Mouse (Mus musculus): Measurements from ENCODE around the gene Cpsf4l. TPM values are rescaled to one million over a fixed set of nuclear protein-coding genes. Genes with fewer than 3 reads are reported as not detected.
"Not testable (repeated sequence)": the region's sequence is repeated elsewhere in the genome, so short reads cannot be mapped to it uniquely, and the experiment has no call there.

Cpsf4l gene
- total RNA-seq, 2 experiments from 2014 or later: not detected

DNA sequence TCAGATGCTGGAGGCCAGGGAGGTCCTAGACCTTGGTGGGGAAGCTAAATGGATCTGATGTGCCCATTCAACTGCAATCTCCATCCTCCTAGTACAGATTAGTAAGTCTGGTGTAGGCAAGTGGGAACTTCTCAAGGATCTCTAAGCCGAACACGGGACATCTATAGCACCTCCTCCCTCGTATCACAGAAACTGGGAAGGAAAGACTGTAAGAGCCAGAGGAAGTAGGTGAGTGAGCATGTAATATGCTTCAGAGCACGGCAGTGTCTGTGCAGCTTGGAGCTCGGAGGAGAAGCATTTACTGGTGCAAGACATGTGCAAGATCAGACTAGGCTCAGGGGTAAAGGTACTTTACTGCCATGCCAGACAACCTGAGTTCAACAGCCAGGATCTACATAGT is 41.0 kb downstream of the Cpsf4l start:
- H3K27ac ChIP-seq: no peak overlapping the region
- no peak for TF ChIP-seq CTCF (IDR thresholded peaks at IDR 0.05)
- H3K4me3 ChIP-seq: no peak overlapping the region
- DNase-seq: no peak
- intact Hi-C loops (cut with DNase I): no loop called here

DNA sequence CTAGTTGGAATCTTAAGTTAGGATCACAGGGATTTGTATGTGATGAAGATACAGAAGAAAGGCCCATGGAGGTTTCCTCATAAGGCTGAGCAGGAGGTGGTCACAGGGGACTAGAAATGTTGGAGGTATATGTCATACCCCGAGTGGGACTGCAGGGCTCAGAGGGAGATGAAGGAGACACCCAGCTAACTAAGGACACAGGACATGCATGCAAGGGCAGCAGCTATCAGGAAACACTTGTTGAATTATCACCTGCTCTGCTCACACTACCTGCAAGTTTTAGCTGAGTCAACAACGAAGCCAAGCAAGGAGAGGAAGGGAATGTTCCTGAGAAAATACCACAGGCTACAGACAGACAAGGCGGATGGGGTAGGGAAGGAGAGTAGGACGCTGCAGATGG is 42.1 kb downstream of the Cpsf4l start:
- no peak for DNase-seq
- Histone ChIP-seq H3K4me3 (no peak overlapping the region), H3K27ac (peak overlapping the region; percentile 57)
- TF ChIP-seq CTCF (IDR thresholded peaks at IDR 0.05): no peak
- intact Hi-C loops (cut with DNase I): no loop called here

DNA sequence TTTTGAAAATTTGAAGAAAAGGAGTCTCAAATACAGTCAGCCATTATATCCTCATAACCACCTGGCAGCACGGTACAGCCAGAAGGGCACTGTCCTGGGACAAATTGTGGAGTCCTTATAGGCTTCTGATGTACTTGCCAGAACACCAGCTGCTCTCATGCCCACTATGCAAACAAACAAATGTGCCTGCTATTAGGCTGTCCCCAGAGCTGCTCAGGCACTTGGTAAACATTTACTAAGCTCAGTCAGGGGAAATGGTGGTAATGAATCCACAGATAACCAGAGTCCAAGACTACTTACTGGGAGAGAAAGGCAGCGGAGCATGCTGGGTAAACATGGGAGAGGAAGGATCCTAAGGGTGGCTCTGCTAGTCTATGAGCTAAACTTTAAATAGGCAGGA is 42.7 kb downstream of the Cpsf4l start:
- intact Hi-C loops (cut with DNase I): no loop called here
- no peak for TF ChIP-seq CTCF (IDR thresholded peaks at IDR 0.05)
- Histone ChIP-seq H3K4me3 (no peak overlapping the region), H3K27ac (peak overlapping the region; percentile 57)
- no peak for DNase-seq

DNA sequence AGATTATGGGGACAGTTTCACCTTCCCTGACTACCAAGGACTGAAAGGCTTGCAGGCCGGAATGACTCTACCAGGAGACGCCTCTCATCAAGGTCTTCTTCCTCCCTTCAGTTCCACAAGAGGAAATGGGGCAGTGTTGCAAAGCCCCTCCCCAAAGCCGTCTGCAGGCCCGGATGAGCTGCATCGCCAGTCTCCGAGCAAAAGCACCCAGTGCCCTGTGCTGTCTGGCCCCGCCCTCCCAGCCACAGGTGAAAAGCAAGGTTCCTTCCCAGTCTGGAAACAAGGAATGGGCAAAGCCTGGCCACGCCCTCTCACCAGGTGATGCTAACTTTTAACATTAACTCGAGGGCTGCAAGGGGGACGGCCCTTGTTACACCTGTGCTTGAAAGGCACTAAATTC is 43.2 kb downstream of the Cpsf4l start:
- H3K27ac ChIP-seq: peak overlapping the region; percentile 57; the same call in 1 of the 2 replicates
- H3K4me3 ChIP-seq: no peak overlapping the region
- TF ChIP-seq CTCF (IDR thresholded peaks at IDR 0.05): no peak
- intact Hi-C loops (cut with DNase I): no loop called here
- DNase-seq: no peak

DNA sequence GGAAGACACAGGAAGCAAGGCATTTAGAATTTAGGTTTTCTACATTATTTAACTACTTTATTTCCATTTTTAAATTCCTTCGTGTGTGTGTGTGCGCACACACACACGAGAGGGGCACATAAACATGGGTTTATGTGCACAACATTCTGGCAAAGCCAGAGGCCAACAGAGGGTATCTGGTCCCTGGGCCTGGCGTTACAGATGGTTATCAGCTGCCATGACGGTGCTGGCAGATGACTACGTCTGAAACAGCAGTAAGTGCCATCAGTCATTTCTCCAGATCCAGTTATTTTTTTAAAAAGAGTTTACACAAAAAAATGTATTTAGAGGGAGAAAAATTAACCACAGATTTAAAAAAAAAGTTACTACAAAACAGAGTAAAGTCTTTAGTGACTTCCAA is 43.6 kb downstream of the Cpsf4l start:
- no peak for DNase-seq
- TF ChIP-seq CTCF (IDR thresholded peaks at IDR 0.05): no peak
- intact Hi-C loops (cut with DNase I): no loop called here
- Histone ChIP-seq H3K4me3 (no peak overlapping the region), H3K27ac (no peak overlapping the region)

DNA sequence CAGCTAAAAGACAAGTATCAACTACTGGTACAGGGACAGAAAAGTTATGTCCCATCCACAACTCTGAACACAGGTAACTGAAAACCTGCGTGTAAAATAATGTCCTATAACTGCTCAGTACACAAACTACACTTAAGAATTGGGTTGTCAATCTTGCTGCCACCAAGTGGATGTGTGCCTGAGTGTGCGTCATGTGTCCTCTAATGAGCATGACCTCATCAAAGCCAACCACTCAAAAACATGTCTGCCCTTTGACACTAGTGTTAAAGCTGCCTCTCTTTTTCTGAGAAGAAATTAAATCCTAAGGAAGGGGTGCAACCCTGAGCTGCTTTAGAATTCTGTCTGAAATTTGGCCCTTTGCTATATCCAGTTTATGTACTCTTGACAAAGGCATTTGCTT is 45.5 kb downstream of the Cpsf4l start:
- 0 out of 2 replicates have a peak overlapping the region, but pooled peaks have one; percentile 8 for H3K27ac ChIP-seq
- intact Hi-C loops (cut with DNase I): no loop called here
- no peak for TF ChIP-seq CTCF (IDR thresholded peaks at IDR 0.05)
- H3K4me3 ChIP-seq: no peak overlapping the region
- DNase-seq: no peak

DNA sequence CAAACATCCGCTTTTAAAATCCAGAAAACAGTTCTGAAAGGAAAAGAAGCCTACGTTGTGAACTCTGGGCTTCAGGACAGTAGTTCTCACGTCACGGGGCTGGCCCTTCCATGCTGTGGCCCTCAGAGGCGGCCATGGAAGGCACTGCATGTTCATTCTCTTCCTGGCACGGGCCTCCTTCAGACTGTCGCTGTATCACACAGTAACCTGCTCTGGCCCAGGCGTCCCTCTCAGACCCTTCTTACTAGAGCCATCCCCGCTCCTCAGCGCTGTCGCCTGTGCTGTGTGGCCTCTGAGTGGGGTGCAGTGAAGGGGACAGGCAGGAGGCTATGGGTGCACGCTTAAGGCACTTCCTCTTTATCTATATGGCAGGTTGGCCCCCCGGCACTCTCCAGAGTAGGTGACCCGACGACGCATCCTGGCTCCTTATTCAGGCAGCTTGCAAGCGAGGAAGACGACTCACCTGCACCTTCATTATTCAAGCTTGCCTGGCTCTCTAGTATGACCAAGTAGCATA is 47.9 kb downstream of the Cpsf4l start:
- no peak for DNase-seq
- peak overlapping the region; percentile 79 for H3K27ac ChIP-seq
- no peak for TF ChIP-seq CTCF (IDR thresholded peaks at IDR 0.05)
- intact Hi-C loops (cut with DNase I): no loop called here
- H3K4me3 ChIP-seq: no peak overlapping the region

DNA sequence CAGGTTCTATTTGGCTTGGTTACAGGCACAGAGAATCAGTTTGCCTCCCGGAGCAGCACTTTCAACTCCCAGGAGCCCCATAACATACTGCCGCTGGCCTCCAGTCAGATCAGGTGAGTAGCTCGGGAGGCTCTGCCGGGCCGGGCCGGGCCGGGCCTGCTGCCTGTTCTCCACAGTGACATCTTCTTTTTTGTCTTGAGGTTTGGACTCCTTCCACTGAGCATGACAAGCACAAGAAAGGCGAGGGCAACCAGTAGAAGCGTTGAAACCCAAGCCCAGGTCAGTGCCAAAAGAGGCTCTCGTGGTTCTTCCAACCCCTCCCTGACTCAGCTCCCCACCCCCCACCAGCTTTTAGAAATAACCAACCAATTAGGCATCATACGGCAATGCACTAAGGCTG is 48.9 kb downstream of the Cpsf4l start:
- Histone ChIP-seq H3K4me3 (peak overlapping the region; percentile 29), H3K27ac (peak overlapping the region; percentile 79)
- DNase-seq: peak; percentile 55
- intact Hi-C loops (cut with DNase I): no loop called here
- TF ChIP-seq CTCF (IDR thresholded peaks at IDR 0.05): no peak

DNA sequence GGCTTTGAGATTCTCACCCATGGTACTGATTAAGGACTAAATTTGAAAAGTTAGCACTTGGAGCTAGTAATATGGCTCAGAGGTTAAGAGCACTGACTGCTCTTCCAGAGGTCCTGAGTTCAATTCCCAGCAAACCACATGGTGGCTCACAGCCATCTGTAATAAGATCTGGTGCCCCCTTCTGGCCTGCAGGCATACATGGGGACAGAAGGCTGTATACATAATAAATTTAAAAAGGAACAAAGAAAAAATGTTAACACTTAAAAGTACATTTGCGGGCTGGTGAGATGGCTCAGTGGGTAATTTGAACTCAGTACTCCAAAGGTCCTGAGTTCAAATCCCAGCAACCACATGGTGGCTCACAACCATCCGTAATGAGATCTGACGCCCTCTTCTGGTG is 49.6 kb downstream of the Cpsf4l start:
- TF ChIP-seq CTCF (IDR thresholded peaks at IDR 0.05): peak; percentile 18
- intact Hi-C loops (cut with DNase I); H3K27ac ChIP-seq; DNase-seq; H3K4me3 ChIP-seq: not testable (repeated sequence)

DNA sequence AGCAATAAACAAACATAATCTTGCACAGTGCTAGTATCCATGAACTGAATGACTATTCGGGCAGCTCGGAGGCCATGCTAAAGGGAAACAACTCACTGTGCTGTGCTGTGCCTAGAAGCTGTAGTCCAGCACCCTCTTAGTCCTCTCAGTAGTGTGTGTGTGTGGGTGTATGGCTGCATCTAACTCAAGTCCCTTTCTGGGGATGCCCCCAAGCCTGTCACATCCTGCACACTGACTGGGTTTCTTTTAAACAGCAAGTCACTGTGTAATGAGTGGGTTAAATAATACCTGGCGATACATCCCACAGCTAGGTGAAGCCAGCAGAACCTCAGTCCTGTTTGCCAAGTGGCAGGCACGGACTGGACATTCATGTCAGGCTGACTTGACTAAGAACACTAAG is 51.1 kb downstream of the Cpsf4l start:
- Histone ChIP-seq H3K4me3 (no peak overlapping the region), H3K27ac (no peak overlapping the region)
- no peak for TF ChIP-seq CTCF (IDR thresholded peaks at IDR 0.05)
- intact Hi-C loops (cut with DNase I): no loop called here
- no peak for DNase-seq

DNA sequence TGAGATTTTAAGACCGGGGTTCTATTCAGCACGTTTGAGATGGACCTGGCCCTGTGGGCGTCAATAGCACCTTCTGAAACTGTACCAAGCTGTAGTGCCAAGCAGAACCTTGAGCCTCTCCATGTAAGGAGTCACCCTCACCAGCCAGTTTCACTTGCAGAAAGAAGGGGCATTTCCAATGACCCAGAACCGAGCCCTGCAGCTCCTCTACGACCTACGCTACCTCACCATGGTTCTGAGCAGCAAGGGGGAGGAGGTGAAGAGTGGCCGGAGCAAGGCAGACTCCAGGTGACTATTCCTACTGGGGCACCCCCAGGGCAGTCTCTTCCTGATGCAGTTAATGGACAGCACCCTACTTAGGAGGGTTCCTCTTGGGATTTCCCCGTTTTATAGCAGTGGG is 51.5 kb downstream of the Cpsf4l start:
- intact Hi-C loops (cut with DNase I): no loop called here
- H3K4me3 ChIP-seq: no peak overlapping the region
- no peak for TF ChIP-seq CTCF (IDR thresholded peaks at IDR 0.05)

DNA sequence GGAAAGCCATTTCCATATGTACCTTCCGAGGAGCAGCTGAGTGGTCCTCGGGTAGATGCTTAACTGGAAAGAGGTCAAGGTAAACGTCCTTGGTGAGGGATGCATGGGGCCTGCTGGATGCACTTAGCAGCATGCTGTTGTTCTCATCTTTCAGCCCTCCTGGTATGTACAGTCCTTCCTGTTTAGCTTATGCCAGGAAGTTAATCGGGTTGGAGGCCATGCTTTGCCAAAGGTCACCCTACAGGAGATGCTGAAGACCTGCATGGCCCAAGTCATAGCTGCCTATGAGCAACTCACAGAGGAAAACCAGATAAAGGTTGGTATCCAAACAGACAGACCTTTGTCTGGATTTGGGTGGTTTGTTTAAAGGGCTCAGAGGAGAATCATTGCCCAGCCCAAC is 52.6 kb downstream of the Cpsf4l start:
- TF ChIP-seq CTCF (IDR thresholded peaks at IDR 0.05): no peak
- Histone ChIP-seq H3K27ac (no peak overlapping the region), H3K4me3 (no peak overlapping the region)

More for the DNA sequence above, 51.5 kb downstream of the Cpsf4l start:
- no peak overlapping the region for H3K27ac ChIP-seq
- DNase-seq: no peak

DNA sequence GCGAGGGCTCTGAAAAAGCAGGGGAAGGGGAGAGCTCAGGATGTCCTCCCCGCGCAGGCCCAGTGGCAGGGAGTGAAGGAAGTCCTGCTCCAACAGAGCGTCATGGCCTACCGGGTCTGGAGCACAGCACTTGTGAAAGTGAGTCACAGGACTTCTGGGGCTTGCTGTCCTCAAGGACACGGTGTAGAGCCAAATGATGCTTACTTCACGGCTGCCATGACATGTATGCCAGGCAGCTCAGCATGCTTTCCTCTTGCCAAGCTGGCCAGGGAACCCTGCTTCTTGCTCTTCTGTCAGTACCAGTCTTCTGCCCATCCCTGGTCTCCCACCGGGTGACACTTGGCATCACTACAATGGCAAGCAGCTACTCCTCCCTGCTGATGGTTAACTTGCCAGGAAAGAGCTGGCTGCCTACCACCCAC is 53.3 kb downstream of the Cpsf4l start:
- no peak for TF ChIP-seq CTCF (IDR thresholded peaks at IDR 0.05)
- intact Hi-C loops (cut with DNase I): no loop called here
- no peak overlapping the region for H3K4me3 ChIP-seq
- H3K27ac ChIP-seq: peak overlapping the region; percentile 31; the same call in 1 of the 2 replicates
- no peak for DNase-seq

More for the DNA sequence above, 52.6 kb downstream of the Cpsf4l start:
- no peak for DNase-seq
- intact Hi-C loops (cut with DNase I): no loop called here

DNA sequence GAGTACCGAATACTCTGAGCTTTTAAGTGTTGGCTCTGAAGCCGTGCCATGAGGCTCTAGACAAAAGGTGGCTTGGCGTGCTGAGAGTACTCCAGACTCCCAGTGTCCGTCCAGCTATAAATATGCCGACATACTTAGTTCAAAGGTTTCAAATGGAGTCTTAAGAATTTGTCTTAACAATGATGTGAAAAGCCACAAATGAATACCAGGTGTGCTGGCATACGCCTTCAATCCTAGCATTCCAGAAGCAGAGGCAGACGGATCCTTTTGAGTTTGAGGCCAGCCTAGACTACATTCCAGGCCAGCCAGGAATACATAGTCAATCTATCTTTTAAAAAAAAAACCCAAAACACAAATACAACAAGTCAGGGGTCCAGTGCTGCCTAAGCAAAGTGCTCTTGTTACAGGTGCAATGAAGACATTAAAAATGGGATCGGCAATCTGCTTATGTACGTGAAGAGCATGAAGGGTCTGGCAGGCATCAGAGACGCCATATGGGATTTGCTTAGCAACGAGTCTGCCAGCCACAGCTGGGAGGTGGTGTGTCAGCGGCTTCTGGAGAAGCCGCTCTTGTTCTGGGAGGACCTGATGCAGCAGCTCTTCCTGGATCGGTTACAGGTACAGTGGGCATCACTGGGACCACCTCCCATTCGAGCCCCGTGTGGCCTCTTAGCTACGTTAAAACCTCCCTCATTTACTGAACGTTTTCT is 55.1 kb downstream of the Cpsf4l start:
- no peak for DNase-seq
- Histone ChIP-seq H3K4me3 (no peak overlapping the region), H3K27ac (no peak overlapping the region)
- no peak for TF ChIP-seq CTCF (IDR thresholded peaks at IDR 0.05)
- intact Hi-C loops (cut with DNase I): no loop called here

Measured in gastrocnemius, adult 2 months (tissue).